In the genomic region with DNA sequence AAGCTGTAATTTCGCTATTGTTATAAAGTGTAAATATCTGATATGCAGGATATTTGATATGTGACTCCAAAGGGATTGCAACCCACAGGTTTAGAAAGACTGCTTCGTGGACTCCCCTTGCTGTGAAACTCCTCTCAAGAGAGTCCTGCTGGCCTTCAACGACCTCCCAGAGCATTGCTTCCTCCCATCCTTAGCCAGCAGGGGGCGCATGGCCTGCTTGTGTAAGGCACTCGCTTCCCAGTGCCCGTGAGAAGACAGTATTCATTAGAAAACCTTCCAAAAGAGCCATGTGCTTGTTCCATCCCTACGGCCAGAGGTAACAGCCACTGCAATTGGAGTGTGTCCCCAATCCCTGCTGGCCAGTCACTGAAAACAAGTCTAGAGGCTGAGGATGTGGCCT, we compare ENCODE assay signal across 8 mouse cellular contexts. TPM values are rescaled to one million over a fixed set of nuclear protein-coding genes. Genes with fewer than 3 reads are reported as not detected.
DNase-seq lines count a peak whose midpoint lies in the region; ATAC-seq and TF ChIP-seq lines count a peak whose summit lies in the region.

No protein-coding gene starts in this region.

- peak; percentile 78 for DNase-seq in hindbrain, embryonic 10.5 days (ENCODE audit: low spot score)
- DNase-seq in adrenal gland, postnatal 36 days: peak; percentile 81 to 87
- DNase-seq in embryonic facial prominence, embryonic 10.5 days (ENCODE audit: low spot score): peak; percentile 85
- DNase-seq in induced T-regulatory cell, adult 2 months (ENCODE audit: low read depth): peak; percentile 84
- DNase-seq in left cerebral cortex, postnatal 36 days (ENCODE audit: low spot score in 2 of 2): peak; percentile 70 to 74
- peak; percentile 77 for DNase-seq in thymus, adult 2 months

- TF ChIP-seq POLR2A in thymus, adult 2 months (IDR thresholded peaks at IDR 0.05; ENCODE audit: control insufficient read depth, extremely low read depth, insufficient read depth, low read length, poor library complexity): no peak

- no peak for ATAC-seq in hindbrain, embryonic 13.5 days (ENCODE audit: low FRiP score)
- peak; percentile 37; the same call in 1 of the 2 replicates for ATAC-seq in neural tube, embryonic 15.5 days (ENCODE audit: low FRiP score)

- H3K27ac ChIP-seq in hindbrain, embryonic 10.5 days: no peak overlapping the region
- no peak overlapping the region for H3K27ac ChIP-seq in hindbrain, embryonic 13.5 days
- no peak overlapping the region for H3K27ac ChIP-seq in embryonic facial prominence, embryonic 10.5 days (replicated peaks)
- no peak overlapping the region for H3K27ac ChIP-seq in neural tube, embryonic 15.5 days (replicated peaks)
- H3K27ac ChIP-seq in thymus, adult 2 months (ENCODE audit: control insufficient read depth, insufficient read depth, low read length): no peak overlapping the region

- peaks cover 3% of the 10 kb centered on the region; the same call in 1 of the 2 replicates for H3K4me1 ChIP-seq in hindbrain, embryonic 10.5 days (replicated peaks)
- H3K4me1 ChIP-seq in hindbrain, embryonic 13.5 days (replicated peaks): peaks cover 8% of the 10 kb centered on the region
- no peaks in the 10 kb centered on the region for H3K4me1 ChIP-seq in embryonic facial prominence, embryonic 10.5 days
- peaks cover 20% of the 10 kb centered on the region for H3K4me1 ChIP-seq in neural tube, embryonic 15.5 days
- no peaks in the 10 kb centered on the region for H3K4me1 ChIP-seq in thymus, adult 2 months (replicated peaks; ENCODE audit: control insufficient read depth, insufficient read depth, low read length)

- intact Hi-C loops in left cerebral cortex, postnatal 36 days (cut with DNase I): loop anchor here (1.0 to 10.0 kb wide), 3 partner anchors 98 to 302 kb away; no protein-coding TSS in a partner anchor

- H3K4me2 ChIP-seq in hindbrain, embryonic 13.5 days: no peak overlapping the region
- no peak overlapping the region for H3K4me2 ChIP-seq in neural tube, embryonic 15.5 days

- peak; percentile 96 for TF ChIP-seq CTCF in thymus, adult 2 months (IDR thresholded peaks at IDR 0.05; ENCODE audit: borderline replicate concordance, control insufficient read depth, extremely low read depth, insufficient read depth, low read length, poor library complexity)

- H3K4me3 ChIP-seq in hindbrain, embryonic 10.5 days: no peak overlapping the region
- H3K4me3 ChIP-seq in hindbrain, embryonic 13.5 days: no peak overlapping the region
- H3K4me3 ChIP-seq in embryonic facial prominence, embryonic 10.5 days: no peak overlapping the region
- no peak overlapping the region for H3K4me3 ChIP-seq in neural tube, embryonic 15.5 days (replicated peaks)
- no peak overlapping the region for H3K4me3 ChIP-seq in thymus, adult 2 months (ENCODE audit: control insufficient read depth, insufficient read depth, low read length)

- peaks cover 100% of the 10 kb centered on the region for H3K36me3 ChIP-seq in hindbrain, embryonic 10.5 days
- peaks cover 55% of the 10 kb centered on the region for H3K36me3 ChIP-seq in hindbrain, embryonic 13.5 days
- peaks cover 100% of the 10 kb centered on the region for H3K36me3 ChIP-seq in embryonic facial prominence, embryonic 10.5 days (replicated peaks)
- H3K36me3 ChIP-seq in neural tube, embryonic 15.5 days: peaks cover 31% of the 10 kb centered on the region
- peaks cover 36% of the 10 kb centered on the region for H3K36me3 ChIP-seq in thymus, adult 2 months (ENCODE audit: control insufficient read depth, insufficient read depth, low read length)

- WGBS in hindbrain, embryonic 10.5 days: 26% methylated on average over 7 of the region's 7 CpGs
- WGBS in hindbrain, embryonic 13.5 days: 13% methylated on average over 7 of the region's 7 CpGs
- 27% methylated on average over 7 of the region's 7 CpGs for WGBS in embryonic facial prominence, embryonic 10.5 days
- WGBS in neural tube, embryonic 15.5 days: 14% methylated on average over 7 of the region's 7 CpGs
- WGBS in thymus, adult 2 months: 37% methylated on average over 7 of the region's 7 CpGs

- no peak overlapping the region for H3K9ac ChIP-seq in hindbrain, embryonic 13.5 days
- H3K9ac ChIP-seq in neural tube, embryonic 15.5 days (replicated peaks): no peak overlapping the region

- no peaks in the 10 kb centered on the region for H3K9me3 ChIP-seq in hindbrain, embryonic 10.5 days
- H3K9me3 ChIP-seq in hindbrain, embryonic 13.5 days: no peaks in the 10 kb centered on the region
- no peaks in the 10 kb centered on the region for H3K9me3 ChIP-seq in embryonic facial prominence, embryonic 10.5 days
- H3K9me3 ChIP-seq in neural tube, embryonic 15.5 days (replicated peaks): no peaks in the 10 kb centered on the region

- no peaks in the 10 kb centered on the region for H3K27me3 ChIP-seq in hindbrain, embryonic 10.5 days (ENCODE audit: insufficient read depth, poor library complexity, severe bottlenecking)
- H3K27me3 ChIP-seq in hindbrain, embryonic 13.5 days: no peaks in the 10 kb centered on the region
- H3K27me3 ChIP-seq in embryonic facial prominence, embryonic 10.5 days (replicated peaks; ENCODE audit: low read depth, poor library complexity, severe bottlenecking): no peaks in the 10 kb centered on the region
- no peaks in the 10 kb centered on the region for H3K27me3 ChIP-seq in neural tube, embryonic 15.5 days (replicated peaks)
- no peaks in the 10 kb centered on the region for H3K27me3 ChIP-seq in thymus, adult 2 months (ENCODE audit: control insufficient read depth, insufficient read depth, low read length)

RNA-seq across cellular contexts. Expression of gene Qrfp, which starts 23.4 kb away (rescaled TPM):
- polyA plus RNA-seq in hindbrain, embryonic 10.5 days (2016; fragmentation: Nextera tagmentation; extraction: Ambion mirVana): 0.12 and 0.20 TPM in 2 replicates
- polyA plus RNA-seq in hindbrain, embryonic 13.5 days (2015; fragmentation: Nextera tagmentation; extraction: Ambion mirVana): 0.08 TPM in 1 of 2 replicates, not detected in the other
- total RNA-seq in adrenal gland, postnatal 36 days (2021): not detected
- 0.19 and 0.20 TPM in 2 replicates for polyA plus RNA-seq in embryonic facial prominence, embryonic 10.5 days (2016; fragmentation: Nextera tagmentation; extraction: Ambion mirVana)
- not detected for total RNA-seq in left cerebral cortex, postnatal 36 days (2021)
- polyA plus RNA-seq in neural tube, embryonic 15.5 days (2015; fragmentation: Nextera tagmentation; extraction: Ambion mirVana): 0.23 TPM in 1 of 2 replicates, not detected in the other
- 0.51 and 0.73 TPM in 2 replicates for polyA plus RNA-seq in thymus, adult 2 months (2012; rRNA removed)

RNA-seq across cellular contexts. Expression of gene Fibcd1, which starts 58.8 kb away (rescaled TPM):
- 0.60 and 2.0 TPM in 2 replicates for polyA plus RNA-seq in hindbrain, embryonic 10.5 days (2016; fragmentation: Nextera tagmentation; extraction: Ambion mirVana)
- polyA plus RNA-seq in hindbrain, embryonic 13.5 days (2015; fragmentation: Nextera tagmentation; extraction: Ambion mirVana): 3.4 and 4.6 TPM in 2 replicates
- total RNA-seq in adrenal gland, postnatal 36 days (2021): under 1 TPM in 1 of 2 experiments, not detected in 1; 0.07 TPM
- 0.17 and 0.35 TPM in 2 replicates for polyA plus RNA-seq in embryonic facial prominence, embryonic 10.5 days (2016; fragmentation: Nextera tagmentation; extraction: Ambion mirVana)
- total RNA-seq in left cerebral cortex, postnatal 36 days (2021): 1 to 10 TPM; 8.4 to 8.7 TPM
- polyA plus RNA-seq in neural tube, embryonic 15.5 days (2015; fragmentation: Nextera tagmentation; extraction: Ambion mirVana): 4.9 and 6.4 TPM in 2 replicates
- 0.81 and 1.0 TPM in 2 replicates for polyA plus RNA-seq in thymus, adult 2 months (2012; rRNA removed)
